Mouse (Mus musculus): ENCODE results near the gene Plpp1.

DNA sequence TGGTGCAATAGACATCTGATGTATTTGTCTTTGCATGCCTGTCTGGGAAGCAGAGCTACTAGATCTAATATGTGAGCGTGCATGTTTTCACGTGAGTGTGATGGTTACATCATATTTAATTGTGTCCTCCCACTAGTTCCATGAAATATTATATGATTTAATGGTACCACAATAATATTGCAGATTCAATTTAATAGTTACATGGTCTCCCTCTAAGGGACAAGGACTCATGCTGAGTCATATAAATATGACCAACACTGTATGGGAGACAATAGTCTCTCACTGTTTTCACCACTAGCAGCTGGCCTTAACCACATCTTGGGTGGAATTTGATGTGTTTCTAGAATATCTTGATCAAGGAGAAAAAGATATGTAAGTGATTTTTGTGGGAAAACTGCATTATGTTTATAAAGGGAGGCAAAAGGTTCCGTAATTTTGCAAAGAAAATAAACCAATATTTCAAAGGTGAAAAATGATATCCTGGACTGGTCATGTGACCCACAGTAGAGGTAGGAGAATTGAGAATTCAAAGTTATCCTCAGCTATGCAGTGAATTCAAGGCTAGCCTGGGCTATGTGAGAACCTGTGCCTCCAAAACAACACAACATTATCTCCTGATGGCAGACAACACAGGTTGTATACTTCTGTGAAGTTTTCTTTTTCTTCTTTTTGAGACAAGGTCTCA, 26.5 kb upstream of the Plpp1 start:
- TF ChIP-seq CHD2 (IDR thresholded peaks at IDR 0.05; ENCODE audit: low read depth, low read length) (no peak), MAFK (IDR thresholded peaks at IDR 0.05; ENCODE audit: insufficient read depth, low read depth, low read length) (no peak)

All from ES-E14 (cell line).